Mouse (Mus musculus): Measurements from ENCODE around the gene Sox12. TPM values are rescaled to one million over a fixed set of nuclear protein-coding genes. Genes with fewer than 3 reads are reported as not detected.
A peak's percentile ranks its signal among the peaks of the same experiment; 100 is the strongest.

Sox12 gene
- polyA plus RNA-seq, 1 experiment from 2014 or later = 1.2 TPM

- peaks cover 42% of the 10 kb centered on the region for H3K4me1 ChIP-seq (replicated peaks)
- no peaks in the 10 kb centered on the region for H3K27me3 ChIP-seq
- H3K36me3 ChIP-seq (replicated peaks) = no peaks in the 10 kb centered on the region
- no peak overlapping the region for H3K27ac ChIP-seq (replicated peaks)
- 0 out of 2 replicates have a peak, but pooled peaks cover 3% of the 10 kb centered on the region for H3K9me3 ChIP-seq (replicated peaks)
- no peak overlapping the region for H3K4me3 ChIP-seq (replicated peaks)
- no peak for ATAC-seq (ENCODE audit: insufficient read depth)
- WGBS (ENCODE audit: insufficient replicate concordance) = 88% methylated on average over 3 of the region's 3 CpGs
- peak overlapping the region; percentile 94 for H3K4me2 ChIP-seq
- no peak overlapping the region for H3K9ac ChIP-seq
These were observed 17.9 kb upstream of the Sox12 start for GRCm38 (mm10) chr2:152415786-152416185.

- no peak for ATAC-seq (ENCODE audit: insufficient read depth)
- WGBS (ENCODE audit: insufficient replicate concordance) = 32% methylated on average over 4 of the region's 4 CpGs
- H3K36me3 ChIP-seq (replicated peaks) = no peaks in the 10 kb centered on the region
- no peaks in the 10 kb centered on the region for H3K27me3 ChIP-seq
- H3K4me3 ChIP-seq (replicated peaks) = peak within 1 kb of the TSS; percentile 76
- peak within 1 kb of the TSS; percentile 79 for H3K9ac ChIP-seq
- H3K4me1 ChIP-seq (replicated peaks) = peaks cover 47% of the 10 kb centered on the region
- peak within 1 kb of the TSS; percentile 90 for H3K27ac ChIP-seq (replicated peaks)
- H3K4me2 ChIP-seq = peak within 1 kb of the TSS; percentile 94
- 0 out of 2 replicates have a peak, but pooled peaks cover 3% of the 10 kb centered on the region for H3K9me3 ChIP-seq (replicated peaks)
These were observed 17.4 kb upstream of the Sox12 start, which contains the start of gene 6820408C15Rik for GRCm38 (mm10) chr2:152415287-152415686. Gene 6820408C15Rik, plus strand, starts transcription at chr2:152415587.

- Histone ChIP-seq H3K9me3 (replicated peaks) (0 out of 2 replicates have a peak, but pooled peaks cover 3% of the 10 kb centered on the region), H3K4me1 (replicated peaks) (peaks cover 50% of the 10 kb centered on the region), H3K27me3 (no peaks in the 10 kb centered on the region), H3K4me3 (replicated peaks) (peak within 1 kb of the TSS; percentile 76), H3K9ac (peak within 1 kb of the TSS; percentile 79), H3K4me2 (peak within 1 kb of the TSS; percentile 94), H3K36me3 (replicated peaks) (no peaks in the 10 kb centered on the region), H3K27ac (replicated peaks) (peak within 1 kb of the TSS; percentile 90)
- peak; percentile 76 for ATAC-seq (ENCODE audit: insufficient read depth)
- WGBS (ENCODE audit: insufficient replicate concordance) = under 1% methylated on average over 65 of the region's 65 CpGs
These were observed 16.8 kb upstream of the Sox12 start, which contains the start of gene Zcchc3 for GRCm38 (mm10) chr2:152414591-152415165. Gene Zcchc3, minus strand, starts transcription at chr2:152415027.

- ATAC-seq (ENCODE audit: insufficient read depth) = peak; percentile 32
- Histone ChIP-seq H3K27me3 (no peaks in the 10 kb centered on the region), H3K4me1 (replicated peaks) (peaks cover 53% of the 10 kb centered on the region), H3K4me3 (replicated peaks) (peak overlapping the region; percentile 76), H3K4me2 (peak overlapping the region; percentile 94), H3K9me3 (replicated peaks) (0 out of 2 replicates have a peak, but pooled peaks cover 3% of the 10 kb centered on the region), H3K27ac (replicated peaks) (peak overlapping the region; percentile 90), H3K36me3 (replicated peaks) (no peaks in the 10 kb centered on the region), H3K9ac (peak overlapping the region; percentile 79)
- under 1% methylated on average over 86 of the region's 86 CpGs for WGBS (ENCODE audit: insufficient replicate concordance)
These were observed 16.1 kb upstream of the Sox12 start for GRCm38 (mm10) chr2:152413765-152414584.

- H3K9ac ChIP-seq = peak overlapping the region; percentile 79
- peak overlapping the region; percentile 90 for H3K27ac ChIP-seq (replicated peaks)
- no peaks in the 10 kb centered on the region for H3K27me3 ChIP-seq
- H3K4me3 ChIP-seq (replicated peaks) = peak overlapping the region; percentile 76
- 5% methylated on average over 21 of the region's 21 CpGs for WGBS (ENCODE audit: insufficient replicate concordance)
- no peaks in the 10 kb centered on the region for H3K36me3 ChIP-seq (replicated peaks)
- peak; percentile 14; the same call in 1 of the 2 replicates for ATAC-seq (ENCODE audit: insufficient read depth)
- H3K4me2 ChIP-seq = peak overlapping the region; percentile 94
- H3K9me3 ChIP-seq (replicated peaks) = 0 out of 2 replicates have a peak, but pooled peaks cover 3% of the 10 kb centered on the region
- peaks cover 53% of the 10 kb centered on the region for H3K4me1 ChIP-seq (replicated peaks)
These were observed 15.4 kb upstream of the Sox12 start for GRCm38 (mm10) chr2:152413158-152413764.

- 21% methylated on average over 15 of the region's 15 CpGs for WGBS (ENCODE audit: insufficient replicate concordance)
- H3K9me3 ChIP-seq (replicated peaks) = 0 out of 2 replicates have a peak, but pooled peaks cover 3% of the 10 kb centered on the region
- H3K4me2 ChIP-seq = peak overlapping the region; percentile 94
- peak overlapping the region; percentile 25 for H3K27ac ChIP-seq (replicated peaks)
- H3K27me3 ChIP-seq = no peaks in the 10 kb centered on the region
- H3K9ac ChIP-seq = peak overlapping the region; percentile 79
- H3K4me1 ChIP-seq (replicated peaks) = peaks cover 53% of the 10 kb centered on the region
- ATAC-seq (ENCODE audit: insufficient read depth) = no peak
- peak overlapping the region; percentile 76 for H3K4me3 ChIP-seq (replicated peaks)
- H3K36me3 ChIP-seq (replicated peaks) = no peaks in the 10 kb centered on the region
These were observed 14.8 kb upstream of the Sox12 start for GRCm38 (mm10) chr2:152412526-152413157.

GRCm38 (mm10) chr2:152411471-152411870 lies 13.6 kb upstream of the Sox12 start:
- 27% methylated on average over 7 of the region's 7 CpGs for WGBS (ENCODE audit: insufficient replicate concordance)
- Histone ChIP-seq H3K9me3 (replicated peaks) (0 out of 2 replicates have a peak, but pooled peaks cover 3% of the 10 kb centered on the region), H3K4me2 (peak overlapping the region; percentile 94), H3K4me3 (replicated peaks) (peak overlapping the region; percentile 18; the same call in 1 of the 2 replicates), H3K27ac (replicated peaks) (peak overlapping the region; percentile 64), H3K9ac (no peak overlapping the region), H3K36me3 (replicated peaks) (no peaks in the 10 kb centered on the region), H3K4me1 (replicated peaks) (peaks cover 57% of the 10 kb centered on the region), H3K27me3 (no peaks in the 10 kb centered on the region)
- no peak for ATAC-seq (ENCODE audit: insufficient read depth)

GRCm38 (mm10) chr2:152410971-152411371 lies 13.1 kb upstream of the Sox12 start:
- Histone ChIP-seq H3K4me2 (peak overlapping the region; percentile 94), H3K36me3 (replicated peaks) (no peaks in the 10 kb centered on the region), H3K9ac (no peak overlapping the region), H3K4me3 (replicated peaks) (peak overlapping the region; percentile 18; the same call in 1 of the 2 replicates), H3K27me3 (no peaks in the 10 kb centered on the region), H3K4me1 (replicated peaks) (peaks cover 61% of the 10 kb centered on the region), H3K9me3 (replicated peaks) (no peaks in the 10 kb centered on the region), H3K27ac (replicated peaks) (peak overlapping the region; percentile 64)
- ATAC-seq (ENCODE audit: insufficient read depth) = no peak
- WGBS (ENCODE audit: insufficient replicate concordance) = 10% methylated on average over 15 of the region's 15 CpGs

- H3K36me3 ChIP-seq (replicated peaks) = no peaks in the 10 kb centered on the region
- no peaks in the 10 kb centered on the region for H3K9me3 ChIP-seq (replicated peaks)
- no peak overlapping the region for H3K4me3 ChIP-seq (replicated peaks)
- ATAC-seq (ENCODE audit: insufficient read depth) = no peak
- WGBS (ENCODE audit: insufficient replicate concordance) = 78% methylated on average over 6 of the region's 6 CpGs
- no peak overlapping the region for H3K9ac ChIP-seq
- peaks cover 63% of the 10 kb centered on the region for H3K4me1 ChIP-seq (replicated peaks)
- H3K27me3 ChIP-seq = no peaks in the 10 kb centered on the region
- no peak overlapping the region for H3K27ac ChIP-seq (replicated peaks)
- no peak overlapping the region for H3K4me2 ChIP-seq
These were observed 11.9 kb upstream of the Sox12 start for GRCm38 (mm10) chr2:152409781-152410180.

GRCm38 (mm10) chr2:152406126-152406525 lies 8.3 kb upstream of the Sox12 start:
- Histone ChIP-seq H3K9me3 (replicated peaks) (no peaks in the 10 kb centered on the region), H3K4me3 (replicated peaks) (peak overlapping the region; percentile 54), H3K27me3 (no peaks in the 10 kb centered on the region), H3K4me1 (replicated peaks) (peaks cover 41% of the 10 kb centered on the region), H3K27ac (replicated peaks) (peak overlapping the region; percentile 68), H3K9ac (peak overlapping the region; percentile 39), H3K4me2 (peak overlapping the region; percentile 80), H3K36me3 (replicated peaks) (no peaks in the 10 kb centered on the region)
- ATAC-seq (ENCODE audit: insufficient read depth) = peak; percentile 98
- under 1% methylated on average over 19 of the region's 19 CpGs for WGBS (ENCODE audit: insufficient replicate concordance)
